Mouse (Mus musculus) left cerebral cortex, postnatal 4 days (tissue): ENCODE data around the gene Slc39a1. TPM values are rescaled to one million over a fixed set of nuclear protein-coding genes. Genes with fewer than 3 reads are reported as not detected.

ENCODE experiments used
- DNase-seq: peaks from one replicate; pipeline ENCODE4 v3.0.0-alpha.2; 2022
- intact Hi-C: fragments of 180-260 bp; cut with DNase I; formaldehyde crosslinking; loops from one replicate; pipeline ENCODE4 v1.15.1; 2025
- total RNA-seq, 2 experiments: library from RNA; stranded (reverse); gene quantifications; 2 replicates each; pipeline ENCODE4 v1.2.3; 2021

Slc39a1 gene
- total RNA-seq = 10 to 100 TPM; 41.2 TPM

- intact Hi-C loops = no loop called here
Measured at GRCm38 (mm10) chr3:90247960-90248745, at the start of gene Slc39a1. Slc39a1 (plus strand) TSS chr3:90248172.

GRCm38 (mm10) chr3:90202884-90203283, 45.1 kb upstream of the Slc39a1 start:
- intact Hi-C loops = no loop called here

More at GRCm38 (mm10) chr3:90247960-90248745, at the start of gene Slc39a1:
- peak; percentile 96 for DNase-seq

GRCm38 (mm10) chr3:90203619-90204018, 44.4 kb upstream of the Slc39a1 start:
- intact Hi-C loops = no loop called here
- no peak for DNase-seq

More at GRCm38 (mm10) chr3:90202884-90203283, 45.1 kb upstream of the Slc39a1 start:
- DNase-seq = no peak

- intact Hi-C loops = no loop called here
- no peak for DNase-seq
Measured at GRCm38 (mm10) chr3:90204582-90204981, 43.4 kb upstream of the Slc39a1 start.

GRCm38 (mm10) chr3:90208662-90209061, 39.3 kb upstream of the Slc39a1 start:
- intact Hi-C loops = no loop called here
- DNase-seq = no peak

GRCm38 (mm10) chr3:90209908-90210566, 37.9 kb upstream of the Slc39a1 start:
- no peak for DNase-seq
- intact Hi-C loops = no loop called here

GRCm38 (mm10) chr3:90211475-90212398, 36.2 kb upstream of the Slc39a1 start:
- no peak for DNase-seq
- intact Hi-C loops = no loop called here

- intact Hi-C loops = no loop called here
- no peak for DNase-seq
Measured at GRCm38 (mm10) chr3:90212723-90213122, 35.2 kb upstream of the Slc39a1 start.

GRCm38 (mm10) chr3:90213377-90213866, 34.5 kb upstream of the Slc39a1 start, which contains the start of the genes Rps27 and Rab13:
Rps27 (minus strand) TSS chr3:90213651.
Rab13 (plus strand) TSS chr3:90213695.
- DNase-seq = peak; percentile 82
- intact Hi-C loops = no loop called here

- intact Hi-C loops = no loop called here
- no peak for DNase-seq
Measured at GRCm38 (mm10) chr3:90213956-90214684, 33.9 kb upstream of the Slc39a1 start.

- DNase-seq = no peak
- intact Hi-C loops = no loop called here
Measured at GRCm38 (mm10) chr3:90215825-90216380, 32.1 kb upstream of the Slc39a1 start.

- intact Hi-C loops = loop anchor here (5.0 kb wide), 1 partner anchor 152 kb away; no protein-coding TSS in a partner anchor
- peak; percentile 51 for DNase-seq
Measured at GRCm38 (mm10) chr3:90220088-90220487, 27.9 kb upstream of the Slc39a1 start.

- DNase-seq = peak; percentile 76
- intact Hi-C loops = loop anchor here (5.0 kb wide), 1 partner anchor 152 kb away; no protein-coding TSS in a partner anchor
Measured at GRCm38 (mm10) chr3:90220531-90220951, 27.4 kb upstream of the Slc39a1 start.

- intact Hi-C loops = loop anchor here (5.0 kb wide), 1 partner anchor 151 kb away; no protein-coding TSS in a partner anchor
- no peak for DNase-seq
Measured at GRCm38 (mm10) chr3:90221123-90221522, 26.8 kb upstream of the Slc39a1 start.

- intact Hi-C loops = loop anchor here (5.0 kb wide), 1 partner anchor 150 kb away; no protein-coding TSS in a partner anchor
- no peak for DNase-seq
Measured at GRCm38 (mm10) chr3:90222455-90222854, 25.5 kb upstream of the Slc39a1 start.

GRCm38 (mm10) chr3:90222941-90223340, 25.0 kb upstream of the Slc39a1 start:
- DNase-seq = no peak
- intact Hi-C loops = loop anchor here (5.0 kb wide), 1 partner anchor 149 kb away; no protein-coding TSS in a partner anchor

GRCm38 (mm10) chr3:90224331-90224730, 23.6 kb upstream of the Slc39a1 start:
- intact Hi-C loops = loop anchor here (5.0 kb wide), 1 partner anchor 148 kb away; no protein-coding TSS in a partner anchor

GRCm38 (mm10) chr3:90231075-90231474, 16.9 kb upstream of the Slc39a1 start:
- DNase-seq = no peak
- intact Hi-C loops = no loop called here

More at GRCm38 (mm10) chr3:90224331-90224730, 23.6 kb upstream of the Slc39a1 start:
- DNase-seq = no peak
